Mouse (Mus musculus): Measurements from ENCODE around the gene Fat3. TPM values are rescaled to one million over a fixed set of nuclear protein-coding genes. Genes with fewer than 3 reads are reported as not detected.

Fat3 gene
- polyA plus RNA-seq, 1 experiment from 2014 or later, result 0.93 TPM

GRCm38 (mm10) chr9:15869456-15869855 lies 631.6 kb downstream of the Fat3 start:
- Histone ChIP-seq H3K4me2 (replicated peaks; ENCODE audit: low read depth) (no peak overlapping the region), H3K4me3 (ENCODE audit: low read depth, low read length) (no peak overlapping the region), H3K27me3 (ENCODE audit: control insufficient read depth, insufficient read depth, low read length) (no peaks in the 10 kb centered on the region), H3K9ac (ENCODE audit: low read length) (no peak overlapping the region), H3K36me3 (ENCODE audit: control insufficient read depth, insufficient read depth, low read length) (no peaks in the 10 kb centered on the region), H3K4me1 (replicated peaks; ENCODE audit: control insufficient read depth, insufficient read depth) (no peaks in the 10 kb centered on the region), H3K9me3 (ENCODE audit: control insufficient read depth, low read length) (no peaks in the 10 kb centered on the region), H3K27ac (replicated peaks) (no peak overlapping the region)
- 55% methylated on average over 4 of the region's 4 CpGs for WGBS
- no peak for DNase-seq (ENCODE audit: low spot score)
- no peak for ATAC-seq (ENCODE audit: low FRiP score, low TSS enrichment)
- no peak for TF ChIP-seq EP300 (optimal IDR thresholded peaks at IDR 0.05)
- no peak for TF ChIP-seq CTCF (IDR thresholded peaks at IDR 0.05; ENCODE audit: low read depth)

- WGBS, result 58% methylated on average over 10 of the region's 10 CpGs
- ATAC-seq (ENCODE audit: low FRiP score, low TSS enrichment) (no peak), DNase-seq (ENCODE audit: low spot score) (no peak)
- no peak for TF ChIP-seq EP300 (optimal IDR thresholded peaks at IDR 0.05)
- no peak for TF ChIP-seq CTCF (IDR thresholded peaks at IDR 0.05; ENCODE audit: low read depth)
- no peaks in the 10 kb centered on the region for H3K9me3 ChIP-seq (ENCODE audit: control insufficient read depth, low read length)
- no peak overlapping the region for H3K9ac ChIP-seq (ENCODE audit: low read length)
- H3K4me1 ChIP-seq (replicated peaks; ENCODE audit: control insufficient read depth, insufficient read depth), result no peaks in the 10 kb centered on the region
- H3K36me3 ChIP-seq (ENCODE audit: control insufficient read depth, insufficient read depth, low read length), result no peaks in the 10 kb centered on the region
- H3K4me3 ChIP-seq (ENCODE audit: low read depth, low read length), result no peak overlapping the region
- no peaks in the 10 kb centered on the region for H3K27me3 ChIP-seq (ENCODE audit: control insufficient read depth, insufficient read depth, low read length)
- no peak overlapping the region for H3K4me2 ChIP-seq (replicated peaks; ENCODE audit: low read depth)
- H3K27ac ChIP-seq (replicated peaks), result no peak overlapping the region
Observed at GRCm38 (mm10) chr9:15866280-15867072, 634.6 kb downstream of the Fat3 start.

GRCm38 (mm10) chr9:15861402-15861801 lies 639.7 kb downstream of the Fat3 start:
- 63% methylated on average over 5 of the region's 5 CpGs for WGBS
- Histone ChIP-seq H3K36me3 (ENCODE audit: control insufficient read depth, insufficient read depth, low read length) (no peaks in the 10 kb centered on the region), H3K4me3 (ENCODE audit: low read depth, low read length) (no peak overlapping the region), H3K9me3 (ENCODE audit: control insufficient read depth, low read length) (no peaks in the 10 kb centered on the region), H3K4me1 (replicated peaks; ENCODE audit: control insufficient read depth, insufficient read depth) (no peaks in the 10 kb centered on the region), H3K9ac (ENCODE audit: low read length) (no peak overlapping the region), H3K4me2 (replicated peaks; ENCODE audit: low read depth) (no peak overlapping the region), H3K27me3 (ENCODE audit: control insufficient read depth, insufficient read depth, low read length) (no peaks in the 10 kb centered on the region), H3K27ac (replicated peaks) (no peak overlapping the region)
- ATAC-seq (ENCODE audit: low FRiP score, low TSS enrichment), result no peak
- DNase-seq (ENCODE audit: low spot score), result no peak
- TF ChIP-seq CTCF (IDR thresholded peaks at IDR 0.05; ENCODE audit: low read depth) (no peak), EP300 (optimal IDR thresholded peaks at IDR 0.05) (no peak)
